ENCODE assay signal across 10 mouse cellular contexts in the genomic region with DNA sequence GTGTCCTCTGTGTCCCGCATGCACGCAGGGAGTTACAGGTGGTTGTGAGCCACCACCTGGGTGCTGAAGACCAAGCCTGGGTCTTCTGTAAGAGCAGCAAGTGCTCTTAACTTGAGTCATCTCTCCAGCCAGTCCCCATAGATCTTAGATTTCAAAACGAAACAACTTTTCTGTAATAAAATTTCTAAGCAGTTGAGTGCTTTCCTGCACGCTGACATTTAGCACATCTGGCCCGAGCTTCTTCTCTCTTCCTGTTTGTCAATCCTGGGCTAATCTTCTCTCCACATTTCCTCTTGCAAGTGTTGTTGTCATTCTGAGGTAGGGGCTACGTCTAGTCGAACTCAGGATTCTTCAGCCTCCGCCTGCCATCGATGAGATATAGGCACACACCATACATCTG. TPM values are rescaled to one million over a fixed set of nuclear protein-coding genes. Genes with fewer than 3 reads are reported as not detected.
DNase-seq lines count a peak whose midpoint lies in the region; ATAC-seq and TF ChIP-seq lines count a peak whose summit lies in the region.
"Had no signal": no experiment of that assay in that cellular context is flagged by ENCODE, and none has a peak within 500 bp of the region (broad histone marks: within the 10 kb centered on the region; RNA-seq: fewer than 3 reads in every experiment).

No protein-coding gene starts in this region.

- TF ChIP-seq POLR2A in embryonic fibroblast, embryonic 13.5 days (IDR thresholded peaks at IDR 0.05; ENCODE audit: low read depth, low read length) = no peak

- no peak overlapping the region for H3K9ac ChIP-seq in embryonic facial prominence, embryonic 12.5 days
- no peak overlapping the region for H3K9ac ChIP-seq in limb, embryonic 12.5 days (replicated peaks)

- no peaks in the 10 kb centered on the region for H3K36me3 ChIP-seq in embryonic facial prominence, embryonic 12.5 days
- peaks cover 5% of the 10 kb centered on the region; the same call in 1 of the 2 replicates for H3K36me3 ChIP-seq in embryonic facial prominence, embryonic 10.5 days (replicated peaks)
- no peaks in the 10 kb centered on the region for H3K36me3 ChIP-seq in limb, embryonic 12.5 days
- H3K36me3 ChIP-seq in limb, embryonic 10.5 days = 0 out of 2 replicates have a peak, but pooled peaks cover 4% of the 10 kb centered on the region

- ATAC-seq in embryonic facial prominence, embryonic 12.5 days (ENCODE audit: insufficient number of reproducible peaks, insufficient read depth, low FRiP score, low TSS enrichment) = no peak
- ATAC-seq in limb, embryonic 12.5 days (ENCODE audit: insufficient number of reproducible peaks, insufficient read depth, low FRiP score, low TSS enrichment, low read depth) = no peak
- ATAC-seq in megakaryocyte progenitor cell, adult 5-6 weeks (replicated peaks; ENCODE audit: poor library complexity) = peak; percentile 37

- DNase-seq in embryonic facial prominence, embryonic 10.5 days (ENCODE audit: low spot score) = no peak
- no peak for DNase-seq in limb, embryonic 10.5 days (ENCODE audit: low spot score)
- DNase-seq in ovary, adult 18-20 months (ENCODE audit: low spot score) = no peak
- DNase-seq in ovary, postnatal 14 days (ENCODE audit: low spot score) = no peak
- DNase-seq: cerebellum, postnatal 14 days; kidney, adult 18-20 months had no signal

- no peak overlapping the region for H3K4me2 ChIP-seq in embryonic facial prominence, embryonic 12.5 days (replicated peaks)
- no peak overlapping the region for H3K4me2 ChIP-seq in limb, embryonic 12.5 days

- H3K9me3 ChIP-seq in embryonic facial prominence, embryonic 12.5 days = no peaks in the 10 kb centered on the region
- H3K9me3 ChIP-seq in embryonic facial prominence, embryonic 10.5 days = no peaks in the 10 kb centered on the region
- H3K9me3 ChIP-seq in limb, embryonic 12.5 days = no peaks in the 10 kb centered on the region
- H3K9me3 ChIP-seq in limb, embryonic 10.5 days (replicated peaks) = no peaks in the 10 kb centered on the region

- no peak for TF ChIP-seq CTCF in embryonic fibroblast, embryonic 13.5 days (IDR thresholded peaks at IDR 0.05; ENCODE audit: borderline replicate concordance, insufficient read depth, low read length)

- 79% methylated on average over 9 of the region's 9 CpGs for WGBS in embryonic facial prominence, embryonic 12.5 days
- WGBS in embryonic facial prominence, embryonic 10.5 days = 85% methylated on average over 9 of the region's 9 CpGs
- WGBS in limb, embryonic 12.5 days = 68% methylated on average over 9 of the region's 9 CpGs
- 82% methylated on average over 9 of the region's 9 CpGs for WGBS in limb, embryonic 10.5 days

- no peak overlapping the region for H3K4me3 ChIP-seq in embryonic facial prominence, embryonic 12.5 days
- no peak overlapping the region for H3K4me3 ChIP-seq in embryonic facial prominence, embryonic 10.5 days
- H3K4me3 ChIP-seq in limb, embryonic 12.5 days (replicated peaks) = no peak overlapping the region
- H3K4me3 ChIP-seq in limb, embryonic 10.5 days = no peak overlapping the region
- H3K4me3 ChIP-seq in embryonic fibroblast, embryonic 13.5 days (ENCODE audit: insufficient read depth, low read length) = no peak overlapping the region

- H3K4me1 ChIP-seq in embryonic facial prominence, embryonic 12.5 days = peaks cover 47% of the 10 kb centered on the region
- H3K4me1 ChIP-seq in embryonic facial prominence, embryonic 10.5 days = peaks cover 50% of the 10 kb centered on the region
- H3K4me1 ChIP-seq in limb, embryonic 12.5 days (replicated peaks) = peaks cover 62% of the 10 kb centered on the region
- H3K4me1 ChIP-seq in limb, embryonic 10.5 days = peaks cover 55% of the 10 kb centered on the region
- H3K4me1 ChIP-seq in embryonic fibroblast, embryonic 13.5 days (ENCODE audit: control insufficient read depth, insufficient read depth, low read length) = peaks cover 17% of the 10 kb centered on the region

- H3K27ac ChIP-seq in embryonic facial prominence, embryonic 12.5 days = 0 out of 2 replicates have a peak overlapping the region, but pooled peaks have one; percentile 30
- H3K27ac ChIP-seq in embryonic facial prominence, embryonic 10.5 days (replicated peaks) = no peak overlapping the region
- 0 out of 2 replicates have a peak overlapping the region, but pooled peaks have one; percentile 35 for H3K27ac ChIP-seq in limb, embryonic 12.5 days
- no peak overlapping the region for H3K27ac ChIP-seq in limb, embryonic 10.5 days
- H3K27ac ChIP-seq in embryonic fibroblast, embryonic 13.5 days (ENCODE audit: insufficient read depth, low read length) = peak overlapping the region; percentile 15

- no peaks in the 10 kb centered on the region for H3K27me3 ChIP-seq in embryonic facial prominence, embryonic 12.5 days
- no peaks in the 10 kb centered on the region for H3K27me3 ChIP-seq in embryonic facial prominence, embryonic 10.5 days (replicated peaks; ENCODE audit: low read depth, poor library complexity, severe bottlenecking)
- H3K27me3 ChIP-seq in limb, embryonic 12.5 days = no peaks in the 10 kb centered on the region
- H3K27me3 ChIP-seq in limb, embryonic 10.5 days (ENCODE audit: low read depth, poor library complexity, severe bottlenecking) = no peaks in the 10 kb centered on the region

RNA-seq across cellular contexts. Expression of a gene that starts 43.5 kb away (rescaled TPM):
- polyA plus RNA-seq in embryonic facial prominence, embryonic 12.5 days (2016; fragmentation: Nextera tagmentation; extraction: Ambion mirVana) = 56.3 and 62.7 TPM in 2 replicates
- polyA plus RNA-seq in embryonic facial prominence, embryonic 10.5 days (2016; fragmentation: Nextera tagmentation; extraction: Ambion mirVana) = 33.1 and 34.9 TPM in 2 replicates
- 43.8 and 47.5 TPM in 2 replicates for polyA plus RNA-seq in limb, embryonic 12.5 days (2016; fragmentation: Nextera tagmentation; extraction: Ambion mirVana)
- polyA plus RNA-seq in limb, embryonic 10.5 days (2016; fragmentation: Nextera tagmentation; extraction: Ambion mirVana) = 27.6 and 31.6 TPM in 2 replicates
- 34.1 and 40.2 TPM in 2 replicates for polyA plus RNA-seq in embryonic fibroblast, embryonic 13.5 days (2011; ENCODE audit: insufficient read length, low read depth, missing spikeins)
- 82.6 and 124 TPM in 2 replicates for total RNA-seq in megakaryocyte progenitor cell, adult 5-6 weeks (2015)
- total RNA-seq in megakaryocyte progenitor cell, adult 5-6 weeks (2017) = 49.5 and 79.8 TPM in 2 replicates

RNA-seq across cellular contexts. Expression of a gene that starts 44.3 kb away (rescaled TPM):
- polyA plus RNA-seq in embryonic facial prominence, embryonic 12.5 days (2016; fragmentation: Nextera tagmentation; extraction: Ambion mirVana) = 38.7 and 39.7 TPM in 2 replicates
- polyA plus RNA-seq in embryonic facial prominence, embryonic 10.5 days (2016; fragmentation: Nextera tagmentation; extraction: Ambion mirVana) = 23.7 and 24.6 TPM in 2 replicates
- 31.4 and 33.3 TPM in 2 replicates for polyA plus RNA-seq in limb, embryonic 12.5 days (2016; fragmentation: Nextera tagmentation; extraction: Ambion mirVana)
- polyA plus RNA-seq in limb, embryonic 10.5 days (2016; fragmentation: Nextera tagmentation; extraction: Ambion mirVana) = 17.8 and 22.2 TPM in 2 replicates
- 71.6 and 76.0 TPM in 2 replicates for polyA plus RNA-seq in embryonic fibroblast, embryonic 13.5 days (2011; ENCODE audit: insufficient read length, low read depth, missing spikeins)
- total RNA-seq in megakaryocyte progenitor cell, adult 5-6 weeks (2015) = 25.3 and 28.7 TPM in 2 replicates
- 12.1 and 12.2 TPM in 2 replicates for total RNA-seq in megakaryocyte progenitor cell, adult 5-6 weeks (2017)

Comparison
In these comparisons a context has a peak if more than half of its experiments do, and no peak if none do; other contexts are left out.
1. H3K27ac ChIP-seq: peak in embryonic facial prominence, embryonic 12.5 days (single experiment), limb, embryonic 12.5 days (single experiment) and embryonic fibroblast, embryonic 13.5 days (single experiment); none in embryonic facial prominence, embryonic 10.5 days (single experiment) and limb, embryonic 10.5 days (single experiment).